Mouse (Mus musculus) embryonic facial prominence, embryonic 14.5 days (tissue): Measurements from ENCODE around the gene Cdc25b. TPM values are rescaled to one million over a fixed set of nuclear protein-coding genes. Genes with fewer than 3 reads are reported as not detected.

Source experiments
- ATAC-seq: fragments of 200-750 bp; cut with Nextera tagmentation; 2 replicates; pipeline ENCODE4 v1.8.0; 2017; ENCODE audit warnings: low read depth, moderate number of reproducible peaks, moderate TSS enrichment
- DNase-seq: peaks from one replicate; pipeline ENCODE4 v3.0.0-alpha.2; 2015; ENCODE audit warnings: low spot score
- H3K27ac ChIP-seq: fragments of 300-500 bp; sonication (generic); replicated peaks from 2 replicates; pipeline ENCODE4 v1.5.1; 2014; ENCODE audit warnings: low read depth, mild to moderate bottlenecking, low read length, moderate library complexity
- H3K27me3 ChIP-seq: fragments of 300-500 bp; sonication (generic); replicated peaks from 2 replicates; pipeline ENCODE4 v1.6.1; 2014; ENCODE audit warnings: low read length; ENCODE audit not compliant: control insufficient read depth, insufficient read depth
- H3K36me3 ChIP-seq: fragments of 300-500 bp; sonication (generic); 2 replicates; pipeline ENCODE4 v1.6.1; 2014; ENCODE audit warnings: low read length, mixed read lengths; ENCODE audit not compliant: control insufficient read depth, insufficient read depth
- H3K4me1 ChIP-seq: fragments of 300-500 bp; sonication (generic); 2 replicates; pipeline ENCODE4 v1.6.1; 2014; ENCODE audit warnings: antibody characterized with exemption, low read length; ENCODE audit not compliant: control insufficient read depth, insufficient read depth
- H3K4me2 ChIP-seq: fragments of 300-500 bp; sonication (generic); 2 replicates; pipeline ENCODE4 v1.6.1; 2014; ENCODE audit warnings: low read depth, mild to moderate bottlenecking, low read length, moderate library complexity, mixed read lengths
- H3K4me3 ChIP-seq: fragments of 300-500 bp; sonication (generic); 2 replicates; pipeline ENCODE4 v1.5.1; 2014; ENCODE audit warnings: low read depth, mild to moderate bottlenecking, low read length
- H3K9ac ChIP-seq: fragments of 300-500 bp; sonication (generic); 2 replicates; pipeline ENCODE4 v1.6.1; 2014; ENCODE audit warnings: low read depth, mild to moderate bottlenecking, low read length, moderate library complexity, mixed read lengths
- H3K9me3 ChIP-seq: fragments of 300-500 bp; sonication (generic); 2 replicates; pipeline ENCODE4 v1.6.1; 2016; ENCODE audit warnings: low read length; ENCODE audit not compliant: control insufficient read depth
- WGBS: fragments of 180-500 bp; shearing (Covaris S2); extraction: QIAGEN DNeasy Blood & Tissue Kit; methylation state at CpG from one replicate; pipeline ENCODE4 v1.1.7; 2014; 5-methylcytosine and 5-hydroxymethylcytosine counted together
- polyA plus RNA-seq: library from polyadenylated mRNA; unstranded; fragments of >200 nt; fragmentation: Nextera tagmentation; extraction: Ambion mirVana; gene quantifications from 2 replicates; pipeline ENCODE4 v1.2.1, GENCODE M21; 2014

The Cdc25b gene
- polyA plus RNA-seq, 1 experiment from 2014 or later = 51.2 TPM

DNA sequence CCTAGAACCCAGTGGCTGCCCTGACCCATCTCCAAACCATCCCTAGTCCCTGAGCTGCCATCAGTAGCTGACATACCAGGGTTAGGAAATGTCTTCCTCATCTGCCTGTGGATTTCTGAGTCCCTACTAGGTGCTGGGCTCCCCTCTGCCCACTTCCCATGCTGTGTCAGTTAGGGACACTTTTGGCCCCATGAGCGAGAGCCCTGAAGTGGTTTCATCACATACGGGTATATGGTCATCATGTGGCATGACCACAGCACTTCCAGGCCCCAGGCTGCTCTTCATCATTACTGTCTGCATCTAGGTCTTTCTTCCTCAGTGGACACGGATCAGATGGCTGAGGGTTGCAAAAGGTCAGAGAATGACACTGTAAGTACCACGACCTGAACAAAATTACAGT is 20.0 kb downstream of the Cdc25b start, which contains the start of gene Ap5s1:
Gene Ap5s1, plus strand, starts transcription at position 301 of the 400 bp plus-strand sequence.
- no peak within 1 kb of the TSS for H3K27ac ChIP-seq
- peaks cover 25% of the 10 kb centered on the region for H3K4me1 ChIP-seq
- no peak within 1 kb of the TSS for H3K9ac ChIP-seq
- no peaks in the 10 kb centered on the region for H3K27me3 ChIP-seq
- ATAC-seq (no peak), DNase-seq (no peak)
- H3K9me3 ChIP-seq = no peaks in the 10 kb centered on the region
- 78% methylated on average over 4 of the region's 4 CpGs for WGBS
- no peak within 1 kb of the TSS for H3K4me3 ChIP-seq
- no peaks in the 10 kb centered on the region for H3K36me3 ChIP-seq
- H3K4me2 ChIP-seq = no peak within 1 kb of the TSS

DNA sequence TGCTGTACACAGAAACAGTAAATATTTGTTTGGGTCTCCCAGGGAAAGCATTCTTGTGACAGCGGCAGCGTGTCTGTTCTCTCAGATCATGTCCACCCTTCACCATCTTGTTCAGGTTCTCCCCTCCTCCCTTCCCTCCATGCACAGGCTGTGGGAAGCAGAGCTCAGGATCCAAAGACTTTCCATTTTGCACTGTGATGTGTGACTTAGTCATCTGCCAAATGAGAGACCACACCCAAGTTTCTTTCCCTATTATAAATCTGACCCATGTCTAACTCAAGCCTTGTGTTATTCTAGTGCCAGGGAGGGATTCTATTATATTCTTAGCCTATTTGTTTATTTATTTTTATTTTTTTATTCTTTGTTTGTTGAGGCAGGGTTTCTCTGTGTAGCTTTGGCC is 21.6 kb downstream of the Cdc25b start:
- no peaks in the 10 kb centered on the region for H3K9me3 ChIP-seq
- ATAC-seq = no peak
- H3K27me3 ChIP-seq = no peaks in the 10 kb centered on the region
- no peak overlapping the region for H3K4me2 ChIP-seq
- peaks cover 25% of the 10 kb centered on the region for H3K4me1 ChIP-seq
- no peak overlapping the region for H3K9ac ChIP-seq
- no peak for DNase-seq
- WGBS = 84% methylated on average over 2 of the region's 2 CpGs
- peaks cover 5% of the 10 kb centered on the region for H3K36me3 ChIP-seq
- no peak overlapping the region for H3K27ac ChIP-seq
- no peak overlapping the region for H3K4me3 ChIP-seq

DNA sequence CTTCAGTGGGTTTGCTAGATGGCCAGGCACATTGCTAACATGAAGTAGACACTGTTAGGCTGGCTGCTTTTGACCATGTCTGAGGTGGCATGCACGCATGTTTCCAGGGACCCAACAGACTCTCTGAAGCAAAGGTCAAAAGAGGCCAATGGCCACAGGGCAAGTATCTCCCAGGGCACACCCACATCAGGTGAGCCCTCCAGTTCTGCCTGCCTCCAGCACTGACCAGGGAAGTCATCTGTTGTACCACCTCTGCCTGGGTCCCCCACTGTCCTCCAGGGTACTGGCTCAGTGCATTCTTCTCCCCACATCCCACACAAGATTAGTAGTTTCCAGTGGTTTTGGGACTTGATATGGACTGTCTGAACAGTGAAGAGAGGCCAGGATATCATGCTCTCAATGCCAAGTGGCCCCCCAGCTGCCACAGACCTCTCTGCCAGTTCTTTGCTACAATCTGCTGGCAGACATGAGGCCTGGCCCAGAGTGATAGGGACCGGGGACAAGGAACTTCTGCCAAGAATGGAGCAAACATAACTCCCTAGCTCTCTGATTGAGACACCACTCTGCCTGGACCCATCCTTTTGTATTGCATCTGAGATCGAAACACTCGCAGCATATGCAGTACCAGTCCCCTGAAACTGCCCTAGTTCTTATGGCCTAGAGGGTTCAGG is 22.5 kb downstream of the Cdc25b start:
- DNase-seq = no peak
- peak overlapping the region; percentile 57 for H3K4me2 ChIP-seq
- peak overlapping the region; percentile 64; the same call in 1 of the 2 replicates for H3K4me3 ChIP-seq
- H3K4me1 ChIP-seq = peaks cover 19% of the 10 kb centered on the region
- H3K27ac ChIP-seq = peak overlapping the region; percentile 83; the same call in 1 of the 2 replicates
- H3K9me3 ChIP-seq = no peaks in the 10 kb centered on the region
- peaks cover 5% of the 10 kb centered on the region for H3K36me3 ChIP-seq
- H3K9ac ChIP-seq = peak overlapping the region; percentile 75; the same call in 1 of the 2 replicates
- WGBS = 82% methylated on average over 4 of the region's 4 CpGs
- no peak for ATAC-seq
- H3K27me3 ChIP-seq = no peaks in the 10 kb centered on the region

DNA sequence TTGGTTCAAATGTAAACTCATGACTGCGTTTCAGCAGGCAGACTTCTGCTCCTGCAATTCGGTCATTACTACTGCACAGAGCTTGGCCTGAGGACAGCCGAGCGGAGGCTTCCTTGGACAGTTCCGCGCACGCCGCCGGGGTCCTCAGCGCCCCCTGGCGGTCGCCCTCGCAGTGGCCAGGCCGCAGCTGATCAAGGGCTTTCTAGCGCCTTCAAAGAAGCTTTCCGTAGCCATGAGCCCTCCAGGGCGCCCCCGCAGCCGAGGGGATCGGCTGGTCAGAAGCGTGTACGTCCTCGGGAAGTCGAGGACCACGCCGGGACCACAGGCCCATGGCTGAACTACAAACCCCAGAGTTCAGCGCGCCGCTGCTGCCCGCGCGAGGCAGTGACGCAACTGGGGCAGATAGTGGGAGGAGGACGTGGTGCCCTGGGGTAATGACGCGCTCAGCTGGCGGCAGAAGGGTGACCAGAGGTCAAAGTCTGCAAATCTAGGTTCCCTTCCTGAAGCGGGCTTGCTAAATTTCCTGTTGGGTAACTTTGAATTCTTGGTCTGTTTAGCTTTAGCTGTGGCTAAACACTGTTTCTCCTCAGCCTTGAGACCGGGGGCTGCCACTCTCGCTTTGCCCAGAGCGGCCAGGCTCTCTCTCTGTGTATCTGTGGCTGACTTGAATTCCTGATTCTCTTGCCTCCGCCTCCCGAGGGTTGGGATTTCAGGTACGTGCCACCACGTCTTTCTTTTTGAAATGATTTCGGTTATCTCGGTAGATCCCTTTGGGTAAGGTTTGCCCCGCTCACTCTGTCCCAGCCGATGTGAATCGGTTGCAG is 23.4 kb downstream of the Cdc25b start:
- ATAC-seq = peak; percentile 97
- H3K4me3 ChIP-seq = peak overlapping the region; percentile 64
- 1% methylated on average over 46 of the region's 50 CpGs for WGBS

DNA sequence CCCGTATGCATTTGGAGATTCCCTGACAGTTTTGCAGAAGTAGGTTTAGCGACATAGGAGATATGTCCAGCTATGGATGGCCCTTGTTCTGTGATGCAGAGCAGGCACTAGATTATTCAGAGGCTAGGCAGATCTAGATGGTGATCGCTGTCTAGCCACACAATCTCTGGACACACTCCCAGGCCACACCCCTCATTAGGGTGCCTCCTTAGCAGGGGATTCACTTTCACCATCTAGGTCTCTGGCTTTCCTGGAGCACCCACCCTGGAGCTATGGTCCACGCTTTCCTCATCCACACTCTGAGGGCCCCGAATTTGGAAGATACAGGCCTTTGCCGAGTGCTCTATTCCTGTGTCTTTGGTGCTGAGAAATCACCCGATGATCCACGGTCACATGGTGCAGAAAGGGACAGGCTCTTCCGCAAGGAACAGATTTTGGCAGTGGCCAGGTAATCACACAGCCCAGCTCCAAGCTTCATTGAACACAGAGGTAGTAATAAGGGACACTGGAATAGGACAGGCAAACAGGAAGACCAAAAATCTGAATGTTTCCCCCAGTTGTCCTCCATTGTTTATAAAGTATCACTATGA is 24.4 kb downstream of the Cdc25b start:
- H3K4me2 ChIP-seq = peak overlapping the region; percentile 57
- H3K27me3 ChIP-seq = no peaks in the 10 kb centered on the region
- no peak for DNase-seq
- H3K36me3 ChIP-seq = peaks cover 5% of the 10 kb centered on the region
- H3K4me3 ChIP-seq = peak overlapping the region; percentile 64
- peak overlapping the region; percentile 75 for H3K9ac ChIP-seq
- H3K9me3 ChIP-seq = no peaks in the 10 kb centered on the region
- H3K4me1 ChIP-seq = peaks cover 11% of the 10 kb centered on the region; the same call in 1 of the 2 replicates
- ATAC-seq = no peak
- H3K27ac ChIP-seq = peak overlapping the region; percentile 83; the same call in 1 of the 2 replicates
- 64% methylated on average over 9 of the region's 9 CpGs for WGBS

More for the DNA sequence above, 23.4 kb downstream of the Cdc25b start:
- Histone ChIP-seq H3K36me3 (peaks cover 5% of the 10 kb centered on the region), H3K4me2 (peak overlapping the region; percentile 57), H3K9ac (peak overlapping the region; percentile 75), H3K4me1 (peaks cover 12% of the 10 kb centered on the region), H3K9me3 (no peaks in the 10 kb centered on the region), H3K27ac (peak overlapping the region; percentile 83), H3K27me3 (no peaks in the 10 kb centered on the region)
- DNase-seq = peak; percentile 96

DNA sequence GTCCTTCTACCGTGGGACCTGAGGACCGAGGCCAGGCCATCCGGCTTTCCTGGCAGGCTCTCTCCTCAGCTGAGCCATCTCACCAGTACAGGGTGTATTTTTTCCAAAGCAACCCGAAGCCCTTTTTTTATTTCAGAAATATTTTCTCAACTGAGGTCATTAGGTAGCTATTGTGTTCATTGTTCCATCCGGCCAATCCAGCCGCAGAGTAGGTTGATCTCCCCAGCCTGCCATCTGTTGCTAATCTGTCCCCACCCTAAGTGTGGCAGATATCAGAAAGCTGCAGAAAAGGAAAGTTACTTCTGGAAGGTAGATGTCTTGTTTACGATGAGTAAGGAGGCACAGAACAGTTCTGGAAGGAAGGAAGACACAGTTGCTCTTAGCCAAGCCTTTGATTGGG is 27.0 kb downstream of the Cdc25b start:
- Histone ChIP-seq H3K9ac (no peak overlapping the region), H3K36me3 (peaks cover 5% of the 10 kb centered on the region), H3K27ac (no peak overlapping the region), H3K4me1 (peaks cover 11% of the 10 kb centered on the region; the same call in 1 of the 2 replicates), H3K4me3 (no peak overlapping the region), H3K4me2 (no peak overlapping the region), H3K9me3 (no peaks in the 10 kb centered on the region), H3K27me3 (no peaks in the 10 kb centered on the region)
- DNase-seq (no peak), ATAC-seq (no peak)
- WGBS = 82% methylated on average over 7 of the region's 7 CpGs

DNA sequence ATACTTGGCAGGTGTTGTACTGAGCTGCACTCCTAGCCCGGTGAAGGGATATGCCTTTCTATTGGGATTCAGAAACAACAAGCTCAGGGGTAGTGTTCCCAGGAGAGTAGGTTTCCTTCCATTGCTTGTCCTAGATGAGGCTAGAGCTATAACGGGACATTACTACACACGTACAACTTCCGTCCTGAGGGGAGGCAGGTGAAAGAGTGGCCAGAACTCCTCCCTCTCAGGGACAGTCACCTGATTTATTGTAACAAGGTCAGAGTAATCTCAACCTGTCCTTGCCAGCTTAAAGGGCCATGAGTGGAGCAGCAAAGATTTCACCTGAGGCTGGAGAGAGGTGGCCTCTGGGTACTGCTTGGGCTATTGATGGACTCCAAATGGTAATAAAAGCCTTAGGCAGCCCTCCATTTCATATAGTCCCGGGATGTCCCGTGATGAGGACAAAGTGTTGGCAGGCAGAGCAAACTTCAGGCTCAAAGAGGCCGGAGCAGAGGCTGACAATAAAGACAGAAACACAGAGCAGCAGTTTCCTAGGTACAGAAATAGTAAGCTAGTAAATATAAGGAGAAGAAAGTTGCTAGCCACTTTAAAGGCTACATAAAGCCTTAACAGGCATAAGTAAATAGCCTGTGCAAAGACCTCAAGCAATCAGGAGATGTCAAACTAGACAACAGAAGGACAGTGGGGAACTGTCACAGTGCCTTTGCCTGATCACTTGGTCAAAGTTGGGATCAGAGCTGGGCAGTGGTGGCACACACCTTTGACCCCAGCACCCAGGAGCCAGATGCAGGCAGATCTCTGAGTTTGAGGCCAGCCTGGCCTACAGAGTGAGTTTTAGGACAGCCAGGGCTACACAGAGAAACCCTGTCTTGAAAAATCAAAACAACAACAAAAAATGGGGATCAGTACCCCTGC is 29.5 kb downstream of the Cdc25b start:
- H3K4me2 ChIP-seq = no peak overlapping the region
- 85% methylated on average over 7 of the region's 7 CpGs for WGBS
- H3K36me3 ChIP-seq = peaks cover 5% of the 10 kb centered on the region
- DNase-seq (no peak), ATAC-seq (no peak)
- H3K9ac ChIP-seq = no peak overlapping the region
- no peaks in the 10 kb centered on the region for H3K9me3 ChIP-seq
- no peak overlapping the region for H3K4me3 ChIP-seq
- H3K27ac ChIP-seq = no peak overlapping the region
- no peaks in the 10 kb centered on the region for H3K27me3 ChIP-seq
- peaks cover 2% of the 10 kb centered on the region; the same call in 1 of the 2 replicates for H3K4me1 ChIP-seq

DNA sequence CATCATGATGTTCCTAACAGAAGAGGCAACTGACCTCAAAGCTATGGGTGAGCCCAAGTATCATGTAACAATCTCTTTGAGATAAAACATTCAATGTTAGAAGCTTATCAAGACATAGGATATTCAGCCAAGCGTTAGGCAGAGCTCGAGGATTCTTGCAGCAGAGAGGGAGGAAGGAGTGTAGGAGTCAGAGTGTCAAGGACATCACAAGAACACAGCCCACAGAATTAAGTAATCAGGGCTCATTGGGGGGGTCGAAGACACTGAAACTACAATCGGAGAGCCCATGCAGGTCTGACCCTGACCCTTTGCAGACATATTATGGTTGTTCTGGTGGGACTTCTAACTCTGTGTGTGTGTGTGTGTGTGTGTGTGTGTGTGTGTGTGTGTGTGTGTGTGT is 33.3 kb downstream of the Cdc25b start:
- ATAC-seq (no peak), DNase-seq (no peak)
- Histone ChIP-seq H3K27me3 (no peaks in the 10 kb centered on the region), H3K9me3 (no peaks in the 10 kb centered on the region), H3K4me1 (no peaks in the 10 kb centered on the region), H3K36me3 (no peaks in the 10 kb centered on the region), H3K27ac (no peak overlapping the region), H3K4me3 (no peak overlapping the region), H3K9ac (no peak overlapping the region), H3K4me2 (no peak overlapping the region)
- 78% methylated on average over 4 of the region's 4 CpGs for WGBS
